Mouse (Mus musculus) ZHBTc4 (cell line): ENCODE measurements at regions not wholly inside any gene's neighbourhood (a gene's known extent, or its start where the extent isn't known, plus 50 kb on each side); places are given as distances from the start of the nearest gene placed in this dataset.
A peak's percentile ranks its signal among the peaks of the same experiment; 100 is the strongest.

Experiments
- DNase-seq: peaks from one replicate; pipeline ENCODE4 v3.0.0-alpha.2; 2011; ENCODE audit warnings: low read depth, low spot score

GRCm38 (mm10) chr16:86544121-86544520, 642.5 kb upstream of the Adamts5 start:
- no peak for DNase-seq

DNA sequence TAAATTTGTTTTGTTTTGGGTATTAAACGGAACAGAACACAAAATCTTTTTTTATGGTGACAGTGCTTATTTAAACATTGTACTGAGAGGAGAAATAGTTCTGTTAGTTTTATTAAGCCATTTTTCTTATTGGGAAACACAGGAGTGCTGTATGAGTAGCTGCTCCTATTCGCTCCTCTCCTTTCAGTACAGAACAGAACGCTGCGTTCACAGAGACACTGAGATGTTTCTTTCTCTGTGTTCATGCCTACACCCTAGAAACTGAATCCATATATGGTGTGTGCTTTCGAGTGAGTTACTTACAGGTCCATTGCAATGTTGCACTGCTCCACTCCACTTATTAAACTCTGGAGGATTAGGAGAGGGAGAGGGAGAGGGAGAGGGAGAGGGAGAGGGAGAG, 634.9 kb upstream of the Adamts5 start:
- no peak for DNase-seq

DNA sequence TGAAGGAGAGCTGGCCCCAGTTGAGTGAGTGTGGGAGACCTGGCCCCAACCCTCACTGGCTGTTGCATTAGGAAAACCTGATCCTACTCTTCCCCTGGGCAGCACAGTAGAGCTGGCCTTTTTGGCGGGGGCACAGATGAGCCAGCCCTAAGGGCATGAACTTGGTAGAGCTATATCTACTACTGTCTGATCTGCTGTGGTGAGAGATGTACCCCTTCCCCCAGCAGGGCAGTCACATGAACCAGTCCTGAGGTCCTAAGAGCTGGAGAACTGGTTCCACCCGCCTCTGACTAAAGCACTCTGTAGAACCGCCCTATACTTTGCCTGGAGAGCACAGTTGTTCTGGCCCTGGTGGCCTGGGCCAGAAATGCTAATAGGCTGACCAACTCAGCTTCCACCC, 622.5 kb upstream of the Adamts5 start:
- DNase-seq = no peak

GRCm38 (mm10) chr16:86516935-86517334, 615.3 kb upstream of the Adamts5 start:
- DNase-seq = no peak

DNA sequence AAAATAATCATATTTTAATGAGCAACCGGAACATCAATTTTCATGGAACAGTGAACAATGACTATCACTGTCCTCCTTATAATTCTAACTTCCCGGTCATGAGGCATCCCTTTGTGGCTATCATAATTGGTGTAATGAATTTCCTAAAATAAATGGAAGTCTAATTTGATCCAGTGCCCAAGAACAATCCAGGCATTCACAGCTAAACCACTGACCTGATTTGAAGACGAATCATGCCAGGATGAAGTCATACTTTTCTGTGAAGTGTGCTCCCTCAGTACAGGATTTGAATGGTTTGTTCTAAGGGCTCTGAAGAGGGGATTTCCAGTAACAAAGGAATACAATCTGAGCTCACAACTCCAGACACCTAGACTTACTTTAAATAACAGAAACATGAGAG, 614.5 kb upstream of the Adamts5 start:
- no peak for DNase-seq

DNA sequence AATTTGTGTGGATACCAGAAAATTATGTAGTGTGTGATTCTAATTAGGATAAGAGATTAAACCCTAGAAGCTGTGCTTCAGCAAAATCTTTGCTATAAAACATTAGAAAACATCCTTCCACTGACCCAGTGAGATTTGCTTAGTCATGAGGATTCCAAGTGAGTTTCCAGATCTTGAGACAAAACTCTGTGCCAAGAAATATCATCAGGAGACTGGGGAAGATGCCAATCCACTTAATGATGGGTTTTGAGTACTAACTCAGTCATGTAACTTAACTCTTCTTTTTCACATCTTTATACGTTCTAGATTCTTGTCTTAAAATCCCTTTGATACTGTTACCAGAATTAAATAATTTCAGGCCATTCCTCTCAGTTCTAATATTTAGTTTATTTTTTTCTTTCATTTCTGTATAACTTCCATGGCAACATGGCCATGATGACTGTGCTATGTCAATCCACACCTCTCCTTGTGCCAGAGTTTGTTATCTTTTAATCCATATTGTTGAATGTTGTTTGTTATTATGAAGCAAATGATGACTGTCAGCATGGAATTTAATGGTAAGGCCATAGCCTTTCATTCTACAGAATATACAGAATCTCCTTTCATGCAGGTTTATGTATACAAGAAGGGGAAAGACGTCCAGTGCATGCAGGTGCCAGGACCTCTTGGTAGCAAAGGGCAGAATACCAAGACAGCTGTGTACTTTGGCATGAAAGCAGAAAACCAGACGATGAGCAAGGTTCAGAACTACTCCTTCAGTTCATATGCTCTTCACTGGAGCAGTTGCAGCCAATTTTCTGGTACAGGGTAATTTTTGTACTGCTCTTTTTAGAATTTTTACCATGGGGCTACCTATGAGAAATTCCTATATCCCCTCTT, 599.7 kb upstream of the Adamts5 start:
- DNase-seq = no peak

DNA sequence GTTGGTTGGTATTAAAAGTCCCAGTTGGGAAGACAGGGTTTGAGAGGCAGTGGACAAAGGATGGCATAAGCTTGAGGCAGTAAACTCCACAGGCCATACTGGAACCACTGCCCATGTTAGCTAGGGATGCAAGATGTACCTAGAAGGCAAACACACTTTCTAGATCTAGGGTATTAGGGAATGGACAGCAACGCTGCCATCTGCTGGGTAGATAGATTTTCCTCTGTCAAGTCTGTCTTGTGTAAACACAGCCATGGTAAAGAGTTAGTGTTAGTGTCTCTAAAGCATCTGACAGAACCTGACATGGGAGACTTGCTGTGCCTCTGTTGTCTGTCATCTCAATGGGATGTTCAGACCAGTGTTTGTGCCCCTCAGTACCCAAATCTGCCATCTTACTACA, 573.5 kb upstream of the Adamts5 start:
- peak; percentile 2 for DNase-seq

- DNase-seq = no peak
These were observed 571.6 kb upstream of the Adamts5 start for GRCm38 (mm10) chr16:86473059-86473740.

DNA sequence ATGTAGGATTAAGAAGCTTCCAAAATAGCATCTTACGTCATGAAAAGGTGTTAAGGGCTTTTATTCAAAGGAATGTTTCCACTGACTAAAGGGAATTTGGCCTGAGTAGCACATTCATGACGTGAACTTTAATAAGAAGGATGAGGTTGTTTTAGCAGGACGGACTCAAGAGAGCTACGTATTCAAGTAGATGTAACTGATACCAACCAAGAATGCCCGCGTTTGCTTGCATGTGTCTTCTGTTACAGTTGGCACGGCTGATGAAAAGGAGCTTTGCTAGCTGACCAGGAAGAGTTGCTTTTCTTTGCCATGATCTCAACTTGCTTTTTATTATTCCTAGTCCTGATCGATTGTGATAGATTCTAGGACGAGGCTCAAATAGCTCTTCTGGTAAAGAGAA, 559.4 kb upstream of the Adamts5 start:
- no peak for DNase-seq

DNA sequence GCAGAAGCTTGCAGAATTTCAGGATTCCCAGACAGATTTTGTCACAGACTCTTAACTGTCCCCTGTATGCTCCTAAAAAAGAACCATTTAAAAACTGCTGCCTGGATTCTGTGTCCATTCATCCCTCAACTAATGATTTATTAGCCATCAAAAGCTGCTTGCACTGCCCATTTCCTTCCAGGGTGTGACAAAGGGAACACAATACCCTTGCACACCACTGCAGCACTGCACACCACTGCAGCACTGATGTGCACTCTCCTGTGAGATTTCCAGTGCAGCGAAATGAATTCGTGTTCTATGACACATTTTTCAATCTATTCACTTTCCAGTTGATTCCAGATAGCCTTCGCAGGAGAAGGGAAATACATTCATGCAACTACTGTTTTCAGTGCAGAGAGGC, 555.0 kb upstream of the Adamts5 start:
- DNase-seq = no peak

- no peak for DNase-seq
These were observed 553.2 kb upstream of the Adamts5 start for GRCm38 (mm10) chr16:86454810-86455209.

DNA sequence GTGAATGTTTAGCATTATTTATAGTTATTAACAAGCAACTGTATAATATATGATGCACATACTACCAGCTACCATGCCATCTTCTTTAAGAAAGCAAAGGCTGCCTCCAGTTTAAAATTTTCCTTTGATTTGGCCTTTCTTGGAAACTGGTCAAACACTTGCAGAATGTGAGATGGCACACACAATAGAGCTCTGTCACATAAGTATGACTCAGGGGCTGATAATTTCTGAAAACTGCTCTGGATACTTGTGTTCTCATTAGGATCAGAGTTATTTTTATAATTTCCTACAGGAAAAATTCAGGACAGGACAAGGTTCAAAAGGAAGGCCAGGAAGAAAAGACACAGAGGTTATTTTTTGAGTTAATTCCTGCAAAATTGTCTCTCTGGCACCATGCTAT, 552.4 kb upstream of the Adamts5 start:
- DNase-seq = no peak

- no peak for DNase-seq
These were observed 547.0 kb upstream of the Adamts5 start for GRCm38 (mm10) chr16:86448478-86449160.

DNA sequence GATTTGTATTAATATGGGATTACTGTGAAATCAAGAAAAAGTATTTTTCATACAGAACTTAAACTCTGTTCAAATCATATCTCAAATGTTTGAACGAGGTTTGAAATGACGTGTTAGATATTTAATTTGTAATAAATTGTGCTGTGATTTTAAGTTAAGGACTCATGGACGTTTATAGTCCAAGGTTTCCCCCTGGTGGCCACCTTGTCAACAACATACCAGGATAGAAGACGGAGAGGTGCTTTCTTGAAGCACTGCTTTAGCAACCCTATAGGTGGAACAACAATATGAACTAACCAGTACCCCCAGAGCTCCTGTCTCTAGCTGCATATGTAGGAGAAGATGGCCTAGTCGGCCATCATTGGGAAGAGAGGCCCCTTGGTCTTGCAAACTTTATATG, 517.8 kb upstream of the Adamts5 start:
- peak; percentile 67 for DNase-seq

DNA sequence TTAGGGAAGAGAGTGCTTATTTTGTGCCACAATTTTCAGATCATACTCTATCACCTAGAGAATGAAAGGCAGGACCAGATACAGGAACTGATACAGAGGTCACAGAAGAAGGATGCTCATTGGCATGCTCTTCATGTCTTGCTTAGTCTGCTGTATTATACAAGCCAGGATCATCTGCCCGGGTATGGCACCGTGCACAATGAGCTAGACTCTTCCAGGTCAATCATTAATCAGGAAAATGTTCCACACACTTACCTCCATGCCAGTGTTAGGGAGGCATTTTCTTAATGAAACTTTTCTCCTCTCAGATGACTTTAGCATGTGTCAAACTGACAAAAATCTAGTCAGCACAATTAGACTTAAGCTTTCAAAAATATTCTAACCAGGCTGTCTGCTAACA, 502.7 kb upstream of the Adamts5 start:
- DNase-seq = no peak

DNA sequence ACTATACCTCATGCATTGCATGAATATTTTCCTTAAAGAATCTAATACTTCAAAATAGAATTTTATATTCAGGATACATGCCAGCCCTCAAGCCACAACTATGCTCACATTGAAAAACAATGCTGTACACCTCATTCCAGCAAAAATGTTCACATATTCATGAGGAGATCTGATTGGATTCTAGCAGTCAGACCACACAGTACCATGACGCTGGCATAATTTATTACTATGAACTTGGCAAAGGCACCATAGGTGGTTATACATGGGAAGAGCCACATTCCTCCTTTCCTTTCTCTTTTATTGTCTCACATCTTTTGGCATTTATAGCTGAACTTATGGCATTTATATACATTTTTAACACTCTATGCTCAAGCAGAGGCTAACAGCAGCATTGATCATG, 499.8 kb upstream of the Adamts5 start:
- DNase-seq = no peak

- no peak for DNase-seq
These were observed 497.7 kb upstream of the Adamts5 start for GRCm38 (mm10) chr16:86399288-86399687.

GRCm38 (mm10) chr16:86397521-86397920, 495.9 kb upstream of the Adamts5 start:
- DNase-seq = no peak

DNA sequence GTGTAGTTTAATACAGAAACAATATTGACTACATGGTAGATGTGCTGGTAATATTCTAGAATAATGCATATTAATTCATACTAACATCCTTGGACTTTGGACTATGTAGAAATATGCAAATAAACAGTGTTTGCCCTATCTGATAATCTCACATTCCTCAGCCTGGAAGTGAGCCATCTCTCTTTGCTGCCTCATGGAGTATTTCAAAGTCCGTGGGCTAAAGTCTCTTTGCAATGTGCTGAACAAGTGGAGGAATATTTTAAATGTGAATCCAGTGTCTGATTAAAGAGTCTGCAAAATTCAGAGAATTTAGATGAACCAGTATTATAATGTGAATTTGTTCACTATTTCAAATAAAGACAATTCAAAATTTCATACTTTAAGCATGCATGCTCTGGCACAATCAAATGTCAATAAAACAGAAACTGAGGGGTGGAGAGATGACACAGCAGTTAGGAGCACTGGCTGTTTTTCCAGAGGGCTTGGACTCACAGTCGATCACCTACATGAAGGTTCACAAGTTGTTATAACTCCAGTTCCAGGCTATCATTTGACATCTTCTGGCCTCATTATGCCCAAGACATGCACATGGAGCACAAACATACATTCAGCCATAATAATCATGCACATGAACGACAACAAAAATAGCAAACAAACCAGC, 487.6 kb upstream of the Adamts5 start:
- no peak for DNase-seq

- no peak for DNase-seq
These were observed 486.5 kb upstream of the Adamts5 start for GRCm38 (mm10) chr16:86388128-86388527.

GRCm38 (mm10) chr16:86377991-86378390, 476.4 kb upstream of the Adamts5 start:
- peak; percentile 70 for DNase-seq

DNA sequence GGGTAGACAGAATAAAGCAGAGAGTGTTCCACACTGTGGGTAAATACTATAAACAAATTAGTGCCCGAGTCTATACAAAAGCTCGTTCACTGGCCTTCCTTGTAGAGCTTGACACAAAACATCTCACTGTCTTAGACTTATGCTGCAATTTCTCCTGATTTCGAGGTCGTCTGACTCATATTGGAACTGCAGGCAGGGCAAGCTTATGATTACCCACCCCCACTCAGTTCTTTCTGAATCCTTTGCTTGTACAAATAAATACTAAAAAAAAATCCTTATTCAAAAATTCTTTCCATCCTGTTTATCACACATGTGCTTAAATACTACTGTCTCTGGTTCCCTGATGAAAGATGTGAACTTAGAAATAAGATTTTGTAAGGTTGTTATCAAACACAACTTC, 470.0 kb upstream of the Adamts5 start:
- DNase-seq = no peak
